Mouse (Mus musculus): ENCODE measurements around the gene Adamts9. TPM values are rescaled to one million over a fixed set of nuclear protein-coding genes. Genes with fewer than 3 reads are reported as not detected.

The Adamts9 gene
- polyA plus RNA-seq (2012), result 0.08 TPM in 1 of 2 replicates, not detected in the other

DNA sequence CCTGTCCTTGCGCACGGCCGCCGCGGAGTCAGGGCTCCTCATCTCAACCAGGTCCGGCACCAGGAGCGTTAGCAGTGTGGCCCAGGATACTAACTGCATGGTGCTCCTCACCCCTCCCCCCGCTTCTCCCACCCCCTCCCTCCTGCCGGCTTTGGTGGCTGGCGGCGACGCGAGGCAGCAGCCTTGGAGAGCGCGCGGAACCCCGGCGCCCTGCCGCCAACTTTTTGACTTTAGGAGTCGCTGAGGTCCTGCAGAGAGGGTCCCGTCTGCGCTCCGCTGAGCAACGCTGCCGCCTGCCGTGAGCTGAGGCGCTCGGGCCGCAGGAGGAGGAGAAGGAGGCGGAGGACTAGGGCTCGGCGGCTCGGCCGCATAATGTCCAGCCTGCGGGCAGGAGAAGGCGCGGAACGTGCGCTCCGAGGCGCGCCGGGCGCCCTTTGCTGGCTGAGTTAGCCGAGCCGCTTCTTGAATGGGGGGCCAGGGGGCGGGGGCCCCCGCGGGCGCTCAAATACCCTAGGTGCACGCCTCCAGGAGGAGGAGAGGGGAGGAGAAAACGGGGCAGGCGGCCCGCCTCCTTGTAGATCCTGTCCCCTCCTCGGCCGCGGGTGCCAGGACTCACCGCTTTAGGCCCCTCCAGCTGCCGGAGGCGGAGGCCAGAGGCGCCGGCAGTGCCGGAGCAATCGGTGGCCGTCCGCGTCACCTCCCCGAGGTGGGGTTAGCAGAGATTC is at the start of gene Adamts9:
Adamts9 (minus strand) TSS at position 436 of the 725 bp plus-strand sequence.

GRCm38 (mm10) chr6:92869089-92869581 is 74.2 kb downstream of the Adamts9 start, which contains the start of gene Gm15737:
Gm15737 (plus strand) TSS chr6:92869357.

DNA sequence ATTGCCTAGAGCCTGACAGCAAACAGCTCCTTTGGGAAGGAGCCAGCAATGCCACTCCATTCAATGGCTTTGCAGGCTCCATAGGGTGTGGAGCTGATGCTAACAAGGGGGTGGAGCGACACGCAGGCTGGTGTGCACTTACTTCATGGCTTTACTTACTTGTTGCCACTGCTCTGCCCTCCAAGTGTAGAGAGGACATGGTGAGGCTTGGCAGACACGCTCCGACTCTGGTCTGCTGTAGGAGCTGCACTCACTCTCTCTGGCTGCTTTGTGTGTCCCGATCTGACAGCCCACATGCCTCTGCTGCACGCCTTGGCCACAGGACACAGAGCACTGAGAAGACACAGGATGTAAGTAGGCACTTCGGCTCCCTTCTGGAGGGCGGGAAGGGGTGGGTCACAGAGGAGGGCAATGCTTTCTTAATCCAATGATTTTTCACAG is 127.0 kb downstream of the Adamts9 start, which contains the start of gene A730049H05Rik:
A730049H05Rik (plus strand) TSS at position 168 of the 441 bp plus-strand sequence.

Other genes starting within 250 kb of the Adamts9 start
- gene Prickle2, start 237.3 kb downstream of the Adamts9 start, polyA plus RNA-seq (2012), result not detected in 2 replicates
- gene A730049H05Rik, start 127.0 kb downstream of the Adamts9 start, polyA plus RNA-seq (2012), result not detected in 2 replicates
- gene Gm15737, start 74.1 kb downstream of the Adamts9 start, polyA plus RNA-seq (2012), result not detected in 2 replicates